ENCODE assay signal across 13 mouse cellular contexts in genomic region chr11:85714312-85714931, GRCm38 (mm10).
DNase-seq lines count a peak whose midpoint lies in the region; ATAC-seq and TF ChIP-seq lines count a peak whose summit lies in the region.
"Had no signal": no experiment of that assay in that cellular context is flagged by ENCODE, and none has a peak within 500 bp of the region (broad histone marks: within the 10 kb centered on the region; RNA-seq: fewer than 3 reads in every experiment).

No protein-coding gene starts in this region.

- no peak overlapping the region for H3K4me3 ChIP-seq in kidney, postnatal 0 days (replicated peaks; ENCODE audit: low read depth, low read length)
- no peak overlapping the region for H3K4me3 ChIP-seq in limb, embryonic 12.5 days (replicated peaks)
- H3K4me3 ChIP-seq: heart, embryonic 15.5 days; myocyte had no signal

- peak; percentile 59 for DNase-seq in adrenal gland, adult 2 months
- DNase-seq in adrenal gland, postnatal 4 days (ENCODE audit: low spot score in 2 of 2) = no peak
- no peak for DNase-seq in kidney, postnatal 0 days (ENCODE audit: low spot score)
- DNase-seq in kidney, adult 18-20 months = no peak
- peak; percentile 34 for DNase-seq in adipocyte (ENCODE audit: low spot score)
- DNase-seq: cerebellum, postnatal 10 days; forebrain, postnatal 0 days; liver had no signal

- no peak overlapping the region for H3K4me2 ChIP-seq in kidney, postnatal 0 days (ENCODE audit: low read length)
- H3K4me2 ChIP-seq in limb, embryonic 12.5 days = peak overlapping the region; percentile 39

- no peaks in the 10 kb centered on the region for H3K36me3 ChIP-seq in kidney, postnatal 0 days (ENCODE audit: insufficient read depth, low read length)
- H3K36me3 ChIP-seq in limb, embryonic 12.5 days = no peaks in the 10 kb centered on the region
- H3K36me3 ChIP-seq: heart, embryonic 15.5 days had no signal

- TF ChIP-seq CTCF in kidney, postnatal 0 days (IDR thresholded peaks at IDR 0.05; ENCODE audit: low read depth) = no peak

- no peak overlapping the region for H3K9ac ChIP-seq in kidney, postnatal 0 days (ENCODE audit: low read depth, low read length)
- H3K9ac ChIP-seq in limb, embryonic 12.5 days (replicated peaks) = no peak overlapping the region
- H3K9ac ChIP-seq: forebrain, postnatal 0 days; heart, embryonic 15.5 days had no signal

- peaks cover 17% of the 10 kb centered on the region for H3K4me1 ChIP-seq in kidney, postnatal 0 days (replicated peaks; ENCODE audit: insufficient read depth, low read length)
- H3K4me1 ChIP-seq in limb, embryonic 12.5 days (replicated peaks) = peaks cover 64% of the 10 kb centered on the region

- no peaks in the 10 kb centered on the region for H3K9me3 ChIP-seq in kidney, postnatal 0 days (replicated peaks; ENCODE audit: low read length)
- H3K9me3 ChIP-seq in limb, embryonic 12.5 days = no peaks in the 10 kb centered on the region
- H3K9me3 ChIP-seq: heart, embryonic 15.5 days had no signal

- no peaks in the 10 kb centered on the region for H3K27me3 ChIP-seq in kidney, postnatal 0 days (ENCODE audit: insufficient read depth, low read length)
- peaks cover 65% of the 10 kb centered on the region for H3K27me3 ChIP-seq in limb, embryonic 12.5 days

- H3K27ac ChIP-seq in kidney, postnatal 0 days = peak overlapping the region; percentile 63
- peak overlapping the region; percentile 64 for H3K27ac ChIP-seq in limb, embryonic 12.5 days

- WGBS in kidney, postnatal 0 days = 36% methylated on average over 7 of the region's 7 CpGs
- WGBS in limb, embryonic 12.5 days = 10% methylated on average over 7 of the region's 7 CpGs

- ATAC-seq in kidney, postnatal 0 days (replicated peaks; ENCODE audit: low FRiP score, low read depth) = no peak
- ATAC-seq in limb, embryonic 12.5 days (ENCODE audit: insufficient number of reproducible peaks, insufficient read depth, low FRiP score, low TSS enrichment, low read depth) = no peak
- no peak for ATAC-seq in inflammation-experienced regulatory T-cells, adult 6 months
- ATAC-seq in cerebellum, adult (ENCODE audit: insufficient number of reproducible peaks, low FRiP score, low TSS enrichment) = no peak
- ATAC-seq: forebrain, postnatal 0 days had no signal

Comparison
In these comparisons a context has a peak if more than half of its experiments do, and no peak if none do; other contexts are left out.
1. DNase-seq: peak in adrenal gland, adult 2 months (single experiment) and adipocyte (single experiment); none in adrenal gland, postnatal 4 days (0 of 2), kidney, postnatal 0 days (single experiment) and kidney, adult 18-20 months (single experiment).